Mouse (Mus musculus) liver, embryonic 14 days (tissue): ENCODE measurements around the gene Cox4i1. TPM values are rescaled to one million over a fixed set of nuclear protein-coding genes. Genes with fewer than 3 reads are reported as not detected.

Source experiments
- polyA plus RNA-seq: library from polyadenylated mRNA; depleted of rRNA; stranded (reverse); fragments of >200 nt; gene quantifications from 2 replicates; pipeline ENCODE4 v1.2.3, GENCODE M21; 2012; rRNA removed

Cox4i1 gene
- 565 and 595 TPM in 2 replicates for polyA plus RNA-seq

DNA sequence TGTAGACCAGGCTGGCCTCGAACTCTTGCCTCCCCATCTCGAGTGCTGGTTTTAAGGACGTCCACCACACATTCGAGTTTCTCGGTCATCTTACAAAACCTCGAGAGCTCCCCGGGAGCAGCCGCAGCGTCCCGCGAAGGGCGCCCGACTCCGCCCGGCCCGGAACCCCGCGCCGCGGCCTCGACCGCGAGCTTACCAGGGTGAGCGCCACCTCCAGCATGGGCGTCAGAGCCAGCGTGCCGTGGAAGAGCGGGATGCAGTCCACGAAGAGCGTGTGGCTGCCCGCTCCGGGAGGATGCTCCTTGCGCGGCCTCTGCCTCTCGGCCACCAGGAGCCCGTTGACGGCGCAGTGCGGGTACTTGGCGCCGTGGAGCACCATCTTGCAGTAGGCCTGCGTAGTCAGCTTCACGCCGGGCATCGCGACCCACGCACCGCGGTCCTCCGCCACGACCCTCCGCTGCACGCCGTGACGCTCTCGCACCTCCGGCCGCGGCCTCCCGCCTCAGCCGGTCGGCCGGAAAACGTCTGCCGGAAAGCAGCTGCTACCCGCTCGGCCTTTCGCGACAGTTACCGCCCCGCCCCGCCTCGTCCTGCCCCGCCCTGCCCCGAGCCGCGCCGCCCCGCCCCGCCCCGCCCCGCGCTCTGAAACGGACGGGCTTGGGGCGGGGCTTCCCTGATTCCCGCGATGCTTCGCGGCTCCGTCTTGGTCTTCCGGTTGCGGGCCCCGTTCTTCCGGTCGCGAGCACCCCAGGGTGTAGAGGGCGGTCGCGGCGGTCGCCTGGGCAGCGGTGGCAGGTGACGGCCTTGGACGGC lies at the start of gene Cox4i1, which contains the start of gene Gm27021:
Gene Cox4i1, plus strand, starts transcription at position 662 of the 813 bp plus-strand sequence.
Gene Gm27021, minus strand, starts transcription at position 519 of the 813 bp plus-strand sequence.

DNA sequence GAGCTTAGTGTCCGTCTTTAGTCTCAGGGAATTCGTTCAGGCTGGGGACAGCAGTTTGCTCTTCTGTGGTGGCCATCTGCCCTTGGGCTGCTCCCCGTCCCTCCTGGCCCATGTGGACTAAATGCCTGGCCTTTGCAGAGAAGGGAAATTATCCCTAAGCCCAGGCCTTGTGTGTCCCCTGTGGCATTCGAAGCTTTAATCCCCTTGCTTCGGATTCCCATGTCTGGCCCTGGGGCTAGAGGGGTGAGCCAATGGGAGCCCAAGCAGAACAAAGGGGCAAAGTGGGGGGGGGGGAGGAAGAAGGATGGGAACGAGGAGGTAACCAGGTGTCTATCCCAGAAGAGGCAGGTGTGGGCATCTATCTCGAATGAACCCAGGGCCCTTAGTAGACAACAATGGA lies 20.5 kb upstream of the Cox4i1 start, which contains the start of gene 1190005I06Rik:
Gene 1190005I06Rik, minus strand, starts transcription at position 101 of the 400 bp plus-strand sequence.

DNA sequence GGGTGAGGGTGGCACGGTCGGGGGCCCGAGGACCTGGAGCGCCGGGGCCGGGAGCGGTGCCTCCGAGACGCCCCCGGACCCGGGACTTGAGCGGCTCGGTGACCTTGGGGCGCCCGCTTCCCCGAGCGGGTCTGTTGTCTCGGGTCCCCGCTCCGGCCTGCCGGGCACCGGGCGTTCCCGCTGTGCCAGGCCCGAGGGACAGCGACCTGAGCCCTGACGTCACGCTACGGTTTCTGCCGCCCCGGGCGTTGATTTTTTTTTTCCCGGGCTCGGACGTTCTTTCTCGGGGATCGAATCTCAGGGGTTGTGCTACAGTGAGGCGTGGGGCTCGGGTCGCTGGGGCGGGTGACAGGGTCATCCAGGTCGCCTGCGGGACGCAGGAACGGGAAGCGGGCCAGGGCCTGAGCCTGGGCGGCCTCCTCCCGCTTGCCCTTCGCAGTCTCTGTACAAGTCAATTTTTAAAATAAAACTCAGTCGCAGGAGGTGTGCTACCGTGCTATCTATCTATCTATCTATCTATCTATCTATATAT lies 418 bp downstream of the Cox4i1 start, which contains the start of gene Emc8:
Gene Emc8, minus strand, starts transcription at position 200 of the 532 bp plus-strand sequence.

Other genes with a start within 250 kb of the Cox4i1 start
- 36.5 and 39.6 TPM in 2 replicates for gene Gins2, start 78.9 kb upstream of the Cox4i1 start, polyA plus RNA-seq
- 0.39 and 0.45 TPM in 2 replicates for gene 1190005I06Rik, start 20.6 kb upstream of the Cox4i1 start, polyA plus RNA-seq
- gene Gm27021, start 143 bp upstream of the Cox4i1 start, polyA plus RNA-seq: 0.40 and 0.85 TPM in 2 replicates
- gene Emc8, start 351 bp downstream of the Cox4i1 start, polyA plus RNA-seq: 34.7 and 39.3 TPM in 2 replicates
- gene Irf8, start 68.1 kb downstream of the Cox4i1 start, polyA plus RNA-seq: 3.1 and 4.5 TPM in 2 replicates